In genomic region chr15:82192617-82193016, GRCm38 (mm10) we compare ENCODE assay signal across 33 mouse cellular contexts. TPM values are rescaled to one million over a fixed set of nuclear protein-coding genes. Genes with fewer than 3 reads are reported as not detected.
DNase-seq lines count a peak whose midpoint lies in the region; ATAC-seq and TF ChIP-seq lines count a peak whose summit lies in the region.
"Had no signal": no experiment of that assay in that cellular context is flagged by ENCODE, and none has a peak within 500 bp of the region (broad histone marks: within the 10 kb centered on the region; RNA-seq: fewer than 3 reads in every experiment).

No protein-coding gene starts in this region.

- no peaks in the 10 kb centered on the region for H3K27me3 ChIP-seq in liver, embryonic 15.5 days
- H3K27me3 ChIP-seq in liver, postnatal 0 days (ENCODE audit: insufficient read depth, low read length), result no peaks in the 10 kb centered on the region
- no peaks in the 10 kb centered on the region for H3K27me3 ChIP-seq in embryonic facial prominence, embryonic 14.5 days (replicated peaks; ENCODE audit: control insufficient read depth, insufficient read depth, low read length)
- no peaks in the 10 kb centered on the region for H3K27me3 ChIP-seq in forebrain, embryonic 12.5 days
- H3K27me3 ChIP-seq: heart, embryonic 15.5 days; limb, embryonic 15.5 days; megakaryocyte, embryonic 14.5 days; midbrain, embryonic 12.5 days; neural tube, embryonic 15.5 days had no signal

- no peak for TF ChIP-seq CTCF in liver, postnatal 0 days (IDR thresholded peaks at IDR 0.05; ENCODE audit: low read depth)

- peaks cover 10% of the 10 kb centered on the region for H3K4me1 ChIP-seq in liver, embryonic 15.5 days (replicated peaks)
- no peaks in the 10 kb centered on the region for H3K4me1 ChIP-seq in liver, postnatal 0 days (ENCODE audit: insufficient read depth)
- H3K4me1 ChIP-seq in embryonic facial prominence, embryonic 14.5 days (ENCODE audit: control insufficient read depth, insufficient read depth, low read length), result no peaks in the 10 kb centered on the region
- H3K4me1 ChIP-seq in forebrain, embryonic 12.5 days, result no peaks in the 10 kb centered on the region
- H3K4me1 ChIP-seq: limb, embryonic 10.5 days; limb, embryonic 15.5 days; midbrain, embryonic 12.5 days; neural tube, embryonic 15.5 days had no signal

- no peak for DNase-seq in frontal cortex, postnatal 14 days (ENCODE audit: low spot score in 2 of 2)
- DNase-seq in liver, postnatal 0 days, result no peak
- DNase-seq in embryonic facial prominence, embryonic 14.5 days (ENCODE audit: low spot score), result no peak
- DNase-seq in kidney, adult 9 months, result no peak
- DNase-seq: adrenal gland, adult 2 months; adrenal gland, postnatal 36 days; cerebellum, adult 2 months; forebrain, postnatal 0 days; gastrocnemius, postnatal 25 days; heart, adult 11 months; kidney, postnatal 14 days; layer of hippocampus, postnatal 36 days; lung, postnatal 4 days; right cerebral cortex, adult 18-20 months; spleen, adult 18-20 months; thymus, adult 18-20 months; thymus, postnatal 25 days had no signal

- H3K9ac ChIP-seq in liver, embryonic 15.5 days, result no peak overlapping the region
- H3K9ac ChIP-seq in liver, postnatal 0 days (replicated peaks), result no peak overlapping the region
- no peak overlapping the region for H3K9ac ChIP-seq in embryonic facial prominence, embryonic 14.5 days (ENCODE audit: low read depth, low read length)
- H3K9ac ChIP-seq in forebrain, embryonic 12.5 days, result no peak overlapping the region
- H3K9ac ChIP-seq: forebrain, postnatal 0 days; heart, embryonic 15.5 days; limb, embryonic 15.5 days; midbrain, embryonic 12.5 days; neural tube, embryonic 15.5 days had no signal

- peak overlapping the region; percentile 24; the same call in 1 of the 2 replicates for H3K27ac ChIP-seq in liver, embryonic 15.5 days (replicated peaks)
- H3K27ac ChIP-seq in liver, postnatal 0 days (ENCODE audit: low read depth), result no peak overlapping the region
- H3K27ac ChIP-seq in embryonic facial prominence, embryonic 14.5 days (replicated peaks; ENCODE audit: low read depth, low read length), result no peak overlapping the region
- no peak overlapping the region for H3K27ac ChIP-seq in forebrain, embryonic 12.5 days
- H3K27ac ChIP-seq: heart, embryonic 10.5 days; heart, embryonic 15.5 days; limb, embryonic 10.5 days; limb, embryonic 15.5 days; midbrain, embryonic 12.5 days; neural tube, embryonic 15.5 days had no signal

- no peak overlapping the region for H3K4me3 ChIP-seq in liver, embryonic 15.5 days (replicated peaks)
- no peak overlapping the region for H3K4me3 ChIP-seq in liver, postnatal 0 days (ENCODE audit: low read depth, low read length)
- no peak overlapping the region for H3K4me3 ChIP-seq in embryonic facial prominence, embryonic 14.5 days (ENCODE audit: low read depth, low read length)
- no peak overlapping the region for H3K4me3 ChIP-seq in forebrain, embryonic 12.5 days (replicated peaks)
- H3K4me3 ChIP-seq: heart, embryonic 10.5 days; heart, embryonic 15.5 days; limb, embryonic 10.5 days; limb, embryonic 15.5 days; megakaryocyte, embryonic 14.5 days; midbrain, embryonic 12.5 days; neural tube, embryonic 15.5 days had no signal

- H3K4me2 ChIP-seq in liver, embryonic 15.5 days, result no peak overlapping the region
- H3K4me2 ChIP-seq in liver, postnatal 0 days (ENCODE audit: low read depth, low read length), result no peak overlapping the region
- no peak overlapping the region for H3K4me2 ChIP-seq in embryonic facial prominence, embryonic 14.5 days (ENCODE audit: low read depth, low read length)
- no peak overlapping the region for H3K4me2 ChIP-seq in forebrain, embryonic 12.5 days
- H3K4me2 ChIP-seq: heart, embryonic 15.5 days; limb, embryonic 15.5 days; midbrain, embryonic 12.5 days; neural tube, embryonic 15.5 days had no signal

- ATAC-seq in frontal cortex, adult (ENCODE audit: low TSS enrichment), result peak; percentile 38; the same call in 1 of the 2 replicates
- no peak for ATAC-seq in liver, embryonic 15.5 days (ENCODE audit: insufficient read depth)
- ATAC-seq in liver, postnatal 0 days, result no peak
- peak; percentile 57; the same call in 1 of the 2 replicates for ATAC-seq in embryonic facial prominence, embryonic 14.5 days (ENCODE audit: low read depth)
- ATAC-seq in forebrain, embryonic 12.5 days (ENCODE audit: low FRiP score), result no peak
- ATAC-seq: activated CD4-positive, CD25-positive, alpha-beta regulatory T cell, adult 4 months; forebrain, postnatal 0 days; intestine, embryonic 16.5 days; lung, postnatal 0 days had no signal

- 80% methylated on average over 8 of the region's 8 CpGs for WGBS in liver, embryonic 15.5 days (ENCODE audit: insufficient replicate concordance)
- WGBS in liver, postnatal 0 days (ENCODE audit: insufficient replicate concordance), result 86% methylated on average over 8 of the region's 8 CpGs
- WGBS in embryonic facial prominence, embryonic 14.5 days, result 72% methylated on average over 8 of the region's 8 CpGs
- 84% methylated on average over 8 of the region's 8 CpGs for WGBS in forebrain, embryonic 12.5 days

- no peak for TF ChIP-seq EP300 in liver, postnatal 0 days (IDR thresholded peaks at IDR 0.05; ENCODE audit: low read depth)

- H3K9me3 ChIP-seq in liver, embryonic 15.5 days (replicated peaks), result no peaks in the 10 kb centered on the region
- H3K9me3 ChIP-seq in liver, postnatal 0 days (ENCODE audit: low read length), result no peaks in the 10 kb centered on the region
- no peaks in the 10 kb centered on the region for H3K9me3 ChIP-seq in embryonic facial prominence, embryonic 14.5 days (ENCODE audit: control insufficient read depth, low read length)
- H3K9me3 ChIP-seq in forebrain, embryonic 12.5 days, result no peaks in the 10 kb centered on the region
- H3K9me3 ChIP-seq: heart, embryonic 10.5 days; heart, embryonic 15.5 days; limb, embryonic 10.5 days; limb, embryonic 15.5 days; megakaryocyte, embryonic 14.5 days; midbrain, embryonic 12.5 days; neural tube, embryonic 15.5 days had no signal

- peaks cover 97% of the 10 kb centered on the region for H3K36me3 ChIP-seq in liver, embryonic 15.5 days (replicated peaks)
- H3K36me3 ChIP-seq in liver, postnatal 0 days (replicated peaks; ENCODE audit: insufficient read depth, low read length), result peaks cover 84% of the 10 kb centered on the region
- peaks cover 91% of the 10 kb centered on the region for H3K36me3 ChIP-seq in embryonic facial prominence, embryonic 14.5 days (ENCODE audit: control insufficient read depth, insufficient read depth, low read length)
- peaks cover 97% of the 10 kb centered on the region for H3K36me3 ChIP-seq in forebrain, embryonic 12.5 days (replicated peaks)

RNA-seq across cellular contexts. Expression of gene Shisa8, which starts 20.0 kb away (rescaled TPM):
- 0.08 and 0.12 TPM in 2 replicates for polyA plus RNA-seq in liver, embryonic 15.5 days (2015; fragmentation: Nextera tagmentation; extraction: Ambion mirVana)
- polyA plus RNA-seq in liver, postnatal 0 days (2015; fragmentation: Nextera tagmentation; extraction: Ambion mirVana), result 0.08 and 0.13 TPM in 2 replicates
- polyA plus RNA-seq in embryonic facial prominence, embryonic 14.5 days (2014; fragmentation: Nextera tagmentation; extraction: Ambion mirVana), result 0.93 and 1.4 TPM in 2 replicates
- polyA plus RNA-seq in forebrain, embryonic 12.5 days (2016; fragmentation: Nextera tagmentation; extraction: Ambion mirVana), result 0.90 and 2.4 TPM in 2 replicates
- polyA plus RNA-seq: activated CD4-positive, CD25-positive, alpha-beta regulatory T cell, adult 4 months; limb, embryonic 10.5 days; stomach, embryonic 16.5 days had no signal

RNA-seq across cellular contexts. Expression of gene Tnfrsf13c, which starts 31.6 kb away (rescaled TPM):
- 0.40 and 0.79 TPM in 2 replicates for polyA plus RNA-seq in liver, embryonic 15.5 days (2015; fragmentation: Nextera tagmentation; extraction: Ambion mirVana)
- polyA plus RNA-seq in liver, postnatal 0 days (2015; fragmentation: Nextera tagmentation; extraction: Ambion mirVana), result 2.0 and 2.3 TPM in 2 replicates
- polyA plus RNA-seq in embryonic facial prominence, embryonic 14.5 days (2014; fragmentation: Nextera tagmentation; extraction: Ambion mirVana), result 0.17 and 0.40 TPM in 2 replicates
- polyA plus RNA-seq in forebrain, embryonic 12.5 days (2016; fragmentation: Nextera tagmentation; extraction: Ambion mirVana), result 0.24 and 0.29 TPM in 2 replicates
- polyA plus RNA-seq: heart, embryonic 15.5 days; midbrain, embryonic 12.5 days had no signal

RNA-seq across cellular contexts. Expression of gene Srebf2, which starts 45.6 kb away (rescaled TPM):
- polyA plus RNA-seq in liver, embryonic 15.5 days (2015; fragmentation: Nextera tagmentation; extraction: Ambion mirVana), result 53.6 and 61.3 TPM in 2 replicates
- 30.3 and 33.6 TPM in 2 replicates for polyA plus RNA-seq in liver, postnatal 0 days (2015; fragmentation: Nextera tagmentation; extraction: Ambion mirVana)
- polyA plus RNA-seq in embryonic facial prominence, embryonic 14.5 days (2014; fragmentation: Nextera tagmentation; extraction: Ambion mirVana), result 99.2 and 123 TPM in 2 replicates
- polyA plus RNA-seq in forebrain, embryonic 12.5 days (2016; fragmentation: Nextera tagmentation; extraction: Ambion mirVana), result 244 and 265 TPM in 2 replicates

RNA-seq across cellular contexts. Expression of gene Cenpm, which starts 51.9 kb away (rescaled TPM):
- polyA plus RNA-seq in liver, embryonic 15.5 days (2015; fragmentation: Nextera tagmentation; extraction: Ambion mirVana), result 32.8 and 33.7 TPM in 2 replicates
- 27.8 and 30.7 TPM in 2 replicates for polyA plus RNA-seq in liver, postnatal 0 days (2015; fragmentation: Nextera tagmentation; extraction: Ambion mirVana)
- polyA plus RNA-seq in embryonic facial prominence, embryonic 14.5 days (2014; fragmentation: Nextera tagmentation; extraction: Ambion mirVana), result 51.7 and 63.5 TPM in 2 replicates
- polyA plus RNA-seq in forebrain, embryonic 12.5 days (2016; fragmentation: Nextera tagmentation; extraction: Ambion mirVana), result 81.3 and 86.4 TPM in 2 replicates

RNA-seq across cellular contexts. Expression of gene 1500009C09Rik, which starts 59.6 kb away (rescaled TPM):
- not detected in 2 replicates for polyA plus RNA-seq in liver, embryonic 15.5 days (2015; fragmentation: Nextera tagmentation; extraction: Ambion mirVana)
- polyA plus RNA-seq in liver, postnatal 0 days (2015; fragmentation: Nextera tagmentation; extraction: Ambion mirVana), result not detected in 2 replicates
- 0.25 TPM in 1 of 2 replicates, not detected in the other for polyA plus RNA-seq in embryonic facial prominence, embryonic 14.5 days (2014; fragmentation: Nextera tagmentation; extraction: Ambion mirVana)
- 3.9 and 4.7 TPM in 2 replicates for polyA plus RNA-seq in forebrain, embryonic 12.5 days (2016; fragmentation: Nextera tagmentation; extraction: Ambion mirVana)
- polyA plus RNA-seq: activated CD4-positive, CD25-positive, alpha-beta regulatory T cell, adult 4 months; heart, embryonic 10.5 days; heart, embryonic 15.5 days; intestine, embryonic 16.5 days; kidney, embryonic 14.5 days; limb, embryonic 10.5 days; limb, embryonic 15.5 days; liver, embryonic 16.5 days; lung, postnatal 0 days; stomach, embryonic 16.5 days had no signal

Comparison
In these comparisons a context has a peak if more than half of its experiments do, and no peak if none do; other contexts are left out.
1. ATAC-seq: peak in frontal cortex, adult (single experiment) and embryonic facial prominence, embryonic 14.5 days (single experiment); none in liver, embryonic 15.5 days (single experiment), liver, postnatal 0 days (single experiment) and forebrain, embryonic 12.5 days (single experiment).